Mouse (Mus musculus) R1 (cell line): Measurements from ENCODE around the gene Rapgef2.

Experiments
- DNase-seq: peaks from one replicate; pipeline ENCODE4 v3.0.0-alpha.2; 2018; ENCODE audit warnings: low read depth, low spot score

Rapgef2 gene

GRCm38 (mm10) chr3:79028153-79028878, 258.0 kb downstream of the Rapgef2 start:
- DNase-seq = no peak

- DNase-seq = no peak
These were observed 260.3 kb downstream of the Rapgef2 start for GRCm38 (mm10) chr3:79025983-79026382.

DNA sequence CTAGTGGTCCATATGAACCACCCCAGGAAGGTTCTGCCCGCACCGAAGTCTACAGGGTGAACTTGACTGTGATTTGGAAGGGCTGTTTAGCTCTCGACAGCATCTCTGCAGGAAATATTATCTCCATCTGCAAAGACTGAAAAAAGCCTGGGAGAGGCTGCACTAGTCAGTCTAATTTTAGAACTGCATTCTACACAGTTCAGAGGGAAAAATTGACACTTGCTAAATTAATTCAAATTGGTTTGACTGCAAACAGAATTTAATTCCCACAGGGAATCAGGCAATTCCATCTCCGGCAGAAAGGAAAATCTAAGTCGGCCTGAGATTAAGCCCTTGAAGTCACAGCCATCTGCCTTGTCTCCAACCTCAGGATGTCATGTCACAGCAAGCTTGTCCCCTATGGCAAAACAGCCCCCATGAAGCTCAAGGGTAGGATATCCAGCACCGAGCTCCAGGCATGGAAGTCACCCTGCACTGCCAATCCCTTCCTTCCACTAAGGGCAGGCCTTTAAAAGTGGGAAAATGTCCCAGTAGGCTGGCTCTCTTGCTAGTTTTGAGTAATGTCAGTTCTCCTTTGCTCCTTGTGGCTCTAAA, 262.5 kb downstream of the Rapgef2 start:
- DNase-seq = no peak

DNA sequence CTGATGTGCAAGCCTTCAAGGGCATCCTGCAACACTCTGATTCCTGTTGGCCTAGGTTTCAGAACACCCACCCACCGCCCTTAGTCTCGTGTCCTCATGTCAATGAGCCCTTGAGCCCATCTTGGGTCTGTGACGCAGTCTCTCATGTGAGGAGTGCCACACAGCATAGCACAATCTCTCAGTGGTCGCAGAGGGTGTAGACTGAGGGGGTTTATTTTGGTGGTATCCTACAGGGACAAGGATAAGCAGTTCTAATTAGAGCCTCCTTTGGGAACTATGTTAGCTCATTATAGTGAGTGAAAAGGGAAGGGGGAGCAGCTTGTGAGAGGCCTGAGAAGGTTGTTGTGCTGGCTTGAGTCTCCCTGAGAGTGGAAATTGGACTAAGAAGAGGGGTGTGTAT, 263.6 kb downstream of the Rapgef2 start:
- DNase-seq = no peak

DNA sequence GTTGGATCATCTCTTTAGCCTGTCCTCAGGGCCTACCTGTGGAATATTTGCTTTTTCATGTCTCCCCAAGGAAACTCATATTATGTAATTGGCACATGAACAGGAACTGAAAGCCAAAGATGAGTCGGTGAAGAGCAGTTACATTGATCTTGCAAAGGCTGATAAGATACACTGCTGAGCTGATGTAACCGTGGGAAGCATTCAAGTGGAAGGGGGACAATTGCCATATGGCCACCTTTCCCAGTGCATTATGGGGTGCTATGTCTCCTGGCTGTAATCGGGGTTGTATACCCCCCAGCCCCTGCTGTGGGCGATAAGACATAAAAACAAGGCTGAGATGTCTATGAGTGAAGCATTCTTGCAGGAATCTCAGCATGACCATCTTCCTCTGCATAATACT, 268.9 kb downstream of the Rapgef2 start:
- no peak for DNase-seq

GRCm38 (mm10) chr3:79016830-79017229, 269.5 kb downstream of the Rapgef2 start:
- DNase-seq = peak; percentile 59

DNA sequence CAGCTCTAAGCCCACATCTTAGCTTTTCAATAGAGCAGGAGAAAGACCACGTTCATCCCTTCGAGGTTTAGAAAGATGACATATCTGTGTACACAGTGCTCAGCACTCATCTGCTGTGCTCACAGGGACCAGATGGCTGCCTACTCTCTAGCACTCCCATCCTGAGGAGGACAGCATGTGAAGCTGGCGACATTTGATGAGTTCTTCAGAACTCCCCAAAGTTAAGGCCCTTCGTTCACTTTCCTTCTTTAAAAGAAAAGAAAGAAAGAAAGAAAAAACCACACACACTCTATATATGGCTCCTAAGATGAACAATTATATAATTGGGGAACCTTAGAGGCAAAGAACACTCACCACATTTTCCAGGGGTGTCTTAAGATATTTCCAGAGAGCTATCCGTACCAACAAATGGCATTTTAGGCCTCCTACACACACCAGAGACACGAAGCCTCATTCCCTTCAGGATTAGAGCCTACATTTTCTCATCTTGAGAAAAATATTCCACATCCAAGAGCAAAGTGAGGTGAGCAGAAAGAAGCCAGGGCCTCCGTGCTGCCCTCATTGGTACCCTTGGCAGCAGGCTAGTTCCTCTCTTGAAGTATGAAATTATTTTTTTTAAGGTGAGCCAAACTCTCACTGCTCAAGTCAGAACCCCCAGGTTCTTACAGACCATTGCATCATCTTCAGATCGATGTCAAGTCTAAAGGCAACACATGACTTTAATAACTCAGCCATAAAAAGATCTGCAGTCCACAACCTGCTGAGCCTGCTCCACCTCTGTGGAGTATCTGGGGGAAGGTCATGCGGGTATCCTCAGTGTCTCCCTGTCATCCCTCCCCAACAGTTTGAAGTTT, 270.5 kb downstream of the Rapgef2 start:
- DNase-seq = no peak
